Mouse (Mus musculus): ENCODE results near the gene Mogat2. TPM values are rescaled to one million over a fixed set of nuclear protein-coding genes. Genes with fewer than 3 reads are reported as not detected.

The Mogat2 gene
- 1.2 TPM in 1 of 2 replicates, not detected in the other for total RNA-seq (2014; rRNA removed)
- polyA plus RNA-seq (2015; fragmentation: Nextera tagmentation; extraction: Ambion mirVana), result 0.29 TPM in 2 replicates

DNA sequence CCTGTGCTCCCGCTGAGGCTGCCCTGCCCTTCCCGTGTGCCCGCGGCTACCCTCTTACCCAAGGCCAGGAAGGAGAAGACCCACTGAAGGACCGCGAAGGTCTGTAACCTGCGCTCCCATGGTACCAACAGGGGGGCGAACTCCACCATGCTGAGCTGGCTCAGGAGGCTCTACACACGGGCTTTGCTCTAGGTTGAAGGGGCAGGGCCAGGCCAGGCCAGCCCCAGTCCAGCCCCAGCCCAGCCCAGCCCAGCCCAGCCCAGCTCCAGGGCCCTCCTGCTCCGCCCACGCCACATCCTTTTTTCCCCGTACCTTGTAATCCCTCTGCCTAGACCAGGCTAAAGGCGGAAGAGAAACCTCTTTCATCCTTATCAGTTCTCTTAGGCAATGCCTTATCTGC is at the start of gene Mogat2:
Mogat2 (minus strand) TSS at position 203 of the 400 bp plus-strand sequence.
- Histone ChIP-seq H3K4me2 (ENCODE audit: low read depth, low read length) (no peak within 1 kb of the TSS; the same call in 1 of the 2 replicates), H3K9ac (replicated peaks; ENCODE audit: low read length) (no peak within 1 kb of the TSS), H3K36me3 (ENCODE audit: insufficient read depth, low read length) (no peaks in the 10 kb centered on the region), H3K27ac (no peak within 1 kb of the TSS), H3K9me3 (ENCODE audit: low read length) (no peaks in the 10 kb centered on the region), H3K4me3 (ENCODE audit: low read length) (no peak within 1 kb of the TSS), H3K4me1 (ENCODE audit: insufficient read depth, low read length) (no peaks in the 10 kb centered on the region), H3K27me3 (ENCODE audit: insufficient read depth, low read length) (no peaks in the 10 kb centered on the region)
- 21% methylated on average over 13 of the region's 13 CpGs for WGBS
- ATAC-seq, result no peak
- no peak for DNase-seq (ENCODE audit: low spot score)
- no peak for TF ChIP-seq CTCF (IDR thresholded peaks at IDR 0.05; ENCODE audit: low read depth)

DNA sequence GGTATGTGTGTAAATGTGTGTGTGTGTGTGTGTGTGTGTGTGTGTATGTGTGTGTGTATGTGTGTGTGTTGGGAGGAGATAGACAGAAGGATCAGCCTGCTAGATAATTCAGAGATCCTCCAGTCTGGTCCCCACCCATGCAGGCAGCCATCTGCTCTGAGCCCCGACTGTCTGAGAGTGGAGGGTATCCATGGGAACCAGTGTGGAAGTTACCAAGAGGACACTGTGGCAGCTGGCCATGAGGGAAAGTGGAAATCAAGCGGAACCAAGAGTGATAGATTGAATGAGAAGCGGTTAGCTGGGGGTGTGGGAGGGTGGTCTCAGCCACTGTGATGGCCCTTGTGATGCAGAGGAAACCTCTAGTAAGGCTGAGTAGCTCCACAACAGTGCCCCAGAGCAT is 48.9 kb upstream of the Mogat2 start:
- no peak overlapping the region for H3K4me2 ChIP-seq (ENCODE audit: low read depth, low read length)
- H3K9ac ChIP-seq (replicated peaks; ENCODE audit: low read length), result no peak overlapping the region
- peak overlapping the region; percentile 64; the same call in 1 of the 2 replicates for H3K27ac ChIP-seq
- 9% methylated on average over 3 of the region's 3 CpGs for WGBS
- DNase-seq (ENCODE audit: low spot score) (peak; percentile 92), ATAC-seq (peak; percentile 95)
- no peaks in the 10 kb centered on the region for H3K9me3 ChIP-seq (ENCODE audit: low read length)
- TF ChIP-seq CTCF (IDR thresholded peaks at IDR 0.05; ENCODE audit: low read depth), result no peak
- H3K4me3 ChIP-seq (ENCODE audit: low read length), result no peak overlapping the region
- no peaks in the 10 kb centered on the region for H3K27me3 ChIP-seq (ENCODE audit: insufficient read depth, low read length)
- peaks cover 22% of the 10 kb centered on the region; the same call in 1 of the 2 replicates for H3K4me1 ChIP-seq (ENCODE audit: insufficient read depth, low read length)
- no peaks in the 10 kb centered on the region for H3K36me3 ChIP-seq (ENCODE audit: insufficient read depth, low read length)

- no peak overlapping the region for H3K4me2 ChIP-seq (ENCODE audit: low read depth, low read length)
- no peak overlapping the region for H3K9ac ChIP-seq (replicated peaks; ENCODE audit: low read length)
- no peak for TF ChIP-seq CTCF (IDR thresholded peaks at IDR 0.05; ENCODE audit: low read depth)
- ATAC-seq, result no peak
- H3K9me3 ChIP-seq (ENCODE audit: low read length), result no peaks in the 10 kb centered on the region
- H3K4me1 ChIP-seq (ENCODE audit: insufficient read depth, low read length), result no peaks in the 10 kb centered on the region
- no peaks in the 10 kb centered on the region for H3K36me3 ChIP-seq (ENCODE audit: insufficient read depth, low read length)
- 51% methylated on average over 8 of the region's 8 CpGs for WGBS
- 0 out of 2 replicates have a peak overlapping the region, but pooled peaks have one; percentile 7 for H3K27ac ChIP-seq
- no peaks in the 10 kb centered on the region for H3K27me3 ChIP-seq (ENCODE audit: insufficient read depth, low read length)
- no peak for DNase-seq (ENCODE audit: low spot score)
- no peak overlapping the region for H3K4me3 ChIP-seq (ENCODE audit: low read length)
Observed at GRCm38 (mm10) chr7:99279586-99279985, 41.2 kb upstream of the Mogat2 start.

DNA sequence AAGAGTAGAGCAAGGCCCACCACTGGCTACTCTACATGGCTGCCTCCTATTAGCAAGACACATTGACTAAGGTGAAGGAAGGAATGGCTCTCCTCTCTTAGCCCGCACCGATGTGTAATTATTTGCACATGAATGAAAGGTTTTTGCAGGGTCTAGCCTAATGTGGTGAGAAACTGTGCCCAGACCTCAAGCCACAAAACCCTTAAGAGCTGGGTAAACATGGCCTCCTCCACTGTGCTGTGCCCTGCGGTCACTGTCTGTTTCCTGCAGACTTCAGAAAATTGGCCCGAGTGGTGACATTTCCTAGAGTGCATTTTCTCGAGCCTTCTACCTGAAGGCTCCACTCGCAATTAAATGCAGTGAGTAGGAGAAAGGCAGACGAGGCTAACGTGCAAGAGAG is 39.9 kb upstream of the Mogat2 start:
- TF ChIP-seq CTCF (IDR thresholded peaks at IDR 0.05; ENCODE audit: low read depth), result no peak
- no peak for ATAC-seq

DNA sequence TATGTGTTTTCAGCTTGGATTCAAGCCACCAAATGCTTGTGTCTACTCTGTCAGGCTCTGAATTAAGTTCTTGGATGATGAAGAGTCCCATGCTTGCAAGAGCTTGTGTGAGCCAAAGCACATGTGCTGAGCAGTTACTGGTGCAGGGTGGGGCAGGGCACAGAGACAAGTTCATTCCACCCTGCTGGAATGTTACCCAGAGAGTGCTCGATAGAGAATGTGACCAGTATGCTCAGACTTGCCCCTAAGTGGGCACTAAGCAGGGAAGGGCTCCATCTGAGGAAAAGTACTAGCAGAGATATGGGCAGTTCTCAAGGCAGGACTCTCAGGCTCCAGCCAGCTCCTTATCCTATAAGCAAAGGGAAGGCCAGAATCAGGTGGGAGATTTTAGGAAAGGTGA is 38.3 kb upstream of the Mogat2 start:
- H3K27me3 ChIP-seq (ENCODE audit: insufficient read depth, low read length), result no peaks in the 10 kb centered on the region
- ATAC-seq, result no peak
- TF ChIP-seq CTCF (IDR thresholded peaks at IDR 0.05; ENCODE audit: low read depth), result no peak
- no peaks in the 10 kb centered on the region for H3K36me3 ChIP-seq (ENCODE audit: insufficient read depth, low read length)
- H3K9me3 ChIP-seq (ENCODE audit: low read length), result no peaks in the 10 kb centered on the region
- DNase-seq (ENCODE audit: low spot score), result no peak
- WGBS, result 64% methylated on average over 1 of the region's 1 CpGs
- H3K9ac ChIP-seq (replicated peaks; ENCODE audit: low read length), result no peak overlapping the region
- H3K4me3 ChIP-seq (ENCODE audit: low read length), result no peak overlapping the region
- H3K27ac ChIP-seq, result no peak overlapping the region
- no peak overlapping the region for H3K4me2 ChIP-seq (ENCODE audit: low read depth, low read length)
- peaks cover 9% of the 10 kb centered on the region; the same call in 1 of the 2 replicates for H3K4me1 ChIP-seq (ENCODE audit: insufficient read depth, low read length)

More for the DNA sequence above, 39.9 kb upstream of the Mogat2 start:
- Histone ChIP-seq H3K27me3 (ENCODE audit: insufficient read depth, low read length) (no peaks in the 10 kb centered on the region), H3K4me1 (ENCODE audit: insufficient read depth, low read length) (peaks cover 7% of the 10 kb centered on the region; the same call in 1 of the 2 replicates), H3K9ac (replicated peaks; ENCODE audit: low read length) (no peak overlapping the region), H3K27ac (no peak overlapping the region), H3K9me3 (ENCODE audit: low read length) (no peaks in the 10 kb centered on the region), H3K36me3 (ENCODE audit: insufficient read depth, low read length) (no peaks in the 10 kb centered on the region), H3K4me2 (ENCODE audit: low read depth, low read length) (no peak overlapping the region), H3K4me3 (ENCODE audit: low read length) (no peak overlapping the region)
- WGBS, result 86% methylated on average over 8 of the region's 8 CpGs
- no peak for DNase-seq (ENCODE audit: low spot score)

DNA sequence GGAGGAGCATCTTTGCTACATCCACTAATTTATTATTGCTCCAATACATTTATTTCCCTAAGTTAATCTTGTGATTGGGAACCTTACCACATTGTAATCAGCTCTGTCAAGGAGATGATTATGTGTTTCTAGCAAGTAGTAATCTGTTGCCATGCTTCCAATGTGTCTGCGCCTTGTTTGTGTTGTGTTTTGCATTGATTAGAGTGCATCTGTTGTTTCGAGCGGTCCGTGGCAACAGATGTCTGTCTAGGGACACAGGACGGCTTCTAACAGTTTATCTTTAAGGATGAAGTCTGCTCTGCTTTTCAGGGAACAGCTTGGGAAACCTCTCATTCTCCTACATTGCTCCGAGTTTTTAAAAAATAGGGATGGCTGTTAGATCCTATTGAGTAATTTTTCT is 36.7 kb upstream of the Mogat2 start:
- Histone ChIP-seq H3K4me1 (ENCODE audit: insufficient read depth, low read length) (peaks cover 9% of the 10 kb centered on the region; the same call in 1 of the 2 replicates), H3K4me2 (ENCODE audit: low read depth, low read length) (peak overlapping the region; percentile 40), H3K4me3 (ENCODE audit: low read length) (no peak overlapping the region), H3K27me3 (ENCODE audit: insufficient read depth, low read length) (no peaks in the 10 kb centered on the region), H3K36me3 (ENCODE audit: insufficient read depth, low read length) (no peaks in the 10 kb centered on the region), H3K9ac (replicated peaks; ENCODE audit: low read length) (no peak overlapping the region), H3K9me3 (ENCODE audit: low read length) (no peaks in the 10 kb centered on the region), H3K27ac (no peak overlapping the region)
- 27% methylated on average over 6 of the region's 6 CpGs for WGBS
- no peak for TF ChIP-seq CTCF (IDR thresholded peaks at IDR 0.05; ENCODE audit: low read depth)
- ATAC-seq (no peak), DNase-seq (ENCODE audit: low spot score) (no peak)

GRCm38 (mm10) chr7:99271630-99272029 is 33.2 kb upstream of the Mogat2 start:
- WGBS, result 29% methylated on average over 9 of the region's 9 CpGs
- Histone ChIP-seq H3K36me3 (ENCODE audit: insufficient read depth, low read length) (no peaks in the 10 kb centered on the region), H3K4me3 (ENCODE audit: low read length) (peak overlapping the region; percentile 85), H3K4me1 (ENCODE audit: insufficient read depth, low read length) (peaks cover 9% of the 10 kb centered on the region; the same call in 1 of the 2 replicates), H3K4me2 (ENCODE audit: low read depth, low read length) (peak overlapping the region; percentile 92), H3K27me3 (ENCODE audit: insufficient read depth, low read length) (no peaks in the 10 kb centered on the region), H3K9me3 (ENCODE audit: low read length) (no peaks in the 10 kb centered on the region), H3K9ac (replicated peaks; ENCODE audit: low read length) (peak overlapping the region; percentile 28; the same call in 1 of the 2 replicates), H3K27ac (no peak overlapping the region)
- no peak for DNase-seq (ENCODE audit: low spot score)
- ATAC-seq, result no peak
- no peak for TF ChIP-seq CTCF (IDR thresholded peaks at IDR 0.05; ENCODE audit: low read depth)

Measured in hindbrain, postnatal 0 days (tissue).